10 mouse cellular contexts compared by ENCODE assay signal in the genomic region with DNA sequence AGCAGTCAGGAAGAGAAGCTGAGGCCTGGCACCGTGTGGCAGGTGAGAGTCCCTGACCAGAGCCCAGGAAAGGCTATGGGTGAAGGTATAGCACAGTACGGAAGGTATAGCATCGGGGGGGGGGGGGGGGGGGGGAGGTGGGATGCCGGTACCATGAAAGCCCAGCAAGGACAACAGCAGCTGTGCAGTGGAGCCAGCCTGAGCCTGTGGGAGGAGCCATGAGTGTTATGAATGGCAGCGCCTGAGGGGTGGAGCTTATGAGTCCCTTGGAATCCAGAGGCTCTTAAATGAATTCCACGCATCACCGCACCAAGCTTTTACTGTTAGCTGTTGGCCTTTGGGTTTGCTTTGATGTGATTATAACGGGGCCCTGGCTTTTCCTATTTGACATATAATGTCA.
A peak's percentile ranks its signal among the peaks of the same experiment; 100 is the strongest.
DNase-seq lines count a peak whose midpoint lies in the region; ATAC-seq and TF ChIP-seq lines count a peak whose summit lies in the region.
"Had no signal": no experiment of that assay in that cellular context is flagged by ENCODE, and none has a peak within 500 bp of the region (broad histone marks: within the 10 kb centered on the region; RNA-seq: fewer than 3 reads in every experiment).

No protein-coding gene starts in this region.

- no peaks in the 10 kb centered on the region for H3K9me3 ChIP-seq in hindbrain, embryonic 11.5 days (ENCODE audit: control insufficient read depth, low read length)
- H3K9me3 ChIP-seq in hindbrain, postnatal 0 days (ENCODE audit: low read length): no peaks in the 10 kb centered on the region
- H3K9me3 ChIP-seq in embryonic facial prominence, embryonic 10.5 days: no peaks in the 10 kb centered on the region
- H3K9me3 ChIP-seq in midbrain, embryonic 14.5 days (ENCODE audit: control insufficient read depth, low read length): no peaks in the 10 kb centered on the region
- H3K9me3 ChIP-seq in stomach, postnatal 0 days (ENCODE audit: control insufficient read depth, low read length): no peaks in the 10 kb centered on the region
- H3K9me3 ChIP-seq: embryonic facial prominence, embryonic 13.5 days; megakaryocyte, embryonic 14.5 days had no signal

- no peaks in the 10 kb centered on the region for H3K27me3 ChIP-seq in hindbrain, embryonic 11.5 days (ENCODE audit: control insufficient read depth, insufficient read depth, low read length)
- H3K27me3 ChIP-seq in hindbrain, postnatal 0 days (ENCODE audit: insufficient read depth, low read length): no peaks in the 10 kb centered on the region
- no peaks in the 10 kb centered on the region for H3K27me3 ChIP-seq in embryonic facial prominence, embryonic 10.5 days (replicated peaks; ENCODE audit: low read depth, poor library complexity, severe bottlenecking)
- H3K27me3 ChIP-seq in midbrain, embryonic 14.5 days (ENCODE audit: control insufficient read depth, insufficient read depth, low read length): no peaks in the 10 kb centered on the region
- no peaks in the 10 kb centered on the region for H3K27me3 ChIP-seq in stomach, postnatal 0 days (ENCODE audit: control insufficient read depth, insufficient read depth, low read length)
- H3K27me3 ChIP-seq: embryonic facial prominence, embryonic 13.5 days; megakaryocyte, embryonic 14.5 days had no signal

- TF ChIP-seq EP300 in stomach, postnatal 0 days (optimal IDR thresholded peaks at IDR 0.05): no peak

- H3K27ac ChIP-seq in hindbrain, embryonic 11.5 days (ENCODE audit: low read depth, low read length): no peak overlapping the region
- no peak overlapping the region for H3K27ac ChIP-seq in hindbrain, postnatal 0 days
- H3K27ac ChIP-seq in embryonic facial prominence, embryonic 10.5 days (replicated peaks): 0 out of 2 replicates have a peak overlapping the region, but pooled peaks have one; percentile 40
- H3K27ac ChIP-seq in midbrain, embryonic 14.5 days (replicated peaks; ENCODE audit: low read depth, low read length): no peak overlapping the region
- no peak overlapping the region for H3K27ac ChIP-seq in stomach, postnatal 0 days (replicated peaks)
- H3K27ac ChIP-seq: embryonic facial prominence, embryonic 13.5 days had no signal

- peak; percentile 47; the same call in 1 of the 2 replicates for ATAC-seq in hindbrain, embryonic 11.5 days (ENCODE audit: low FRiP score)
- ATAC-seq in hindbrain, postnatal 0 days: no peak
- peak; percentile 27; the same call in 1 of the 2 replicates for ATAC-seq in midbrain, embryonic 14.5 days (ENCODE audit: low FRiP score, low TSS enrichment)
- no peak for ATAC-seq in megakaryocyte, adult 5-6 weeks (ENCODE audit: poor library complexity, severe bottlenecking)
- no peak for ATAC-seq in stomach, postnatal 0 days (ENCODE audit: low FRiP score, low TSS enrichment)

- DNase-seq in hindbrain, embryonic 11.5 days (ENCODE audit: low spot score): peak; percentile 57
- no peak for DNase-seq in hindbrain, postnatal 0 days (ENCODE audit: low spot score)
- peak; percentile 57 for DNase-seq in embryonic facial prominence, embryonic 10.5 days (ENCODE audit: low spot score)
- peak; percentile 57 for DNase-seq in kidney, adult 9 months
- DNase-seq in midbrain, embryonic 14.5 days: peak; percentile 74
- DNase-seq in thymus, adult 18-20 months: no peak
- DNase-seq in stomach, postnatal 0 days (ENCODE audit: low spot score): no peak

- no peaks in the 10 kb centered on the region for H3K36me3 ChIP-seq in hindbrain, embryonic 11.5 days (ENCODE audit: control insufficient read depth, insufficient read depth, low read length)
- H3K36me3 ChIP-seq in hindbrain, postnatal 0 days (ENCODE audit: insufficient read depth, low read length): no peaks in the 10 kb centered on the region
- H3K36me3 ChIP-seq in embryonic facial prominence, embryonic 10.5 days (replicated peaks): peaks cover 6% of the 10 kb centered on the region
- peaks cover 10% of the 10 kb centered on the region for H3K36me3 ChIP-seq in midbrain, embryonic 14.5 days (ENCODE audit: control insufficient read depth, insufficient read depth, low read length)
- H3K36me3 ChIP-seq in stomach, postnatal 0 days (ENCODE audit: control insufficient read depth, insufficient read depth, low read length): no peaks in the 10 kb centered on the region

- no peak for TF ChIP-seq CTCF in hindbrain, postnatal 0 days (IDR thresholded peaks at IDR 0.05; ENCODE audit: low read depth)
- no peak for TF ChIP-seq CTCF in stomach, postnatal 0 days (IDR thresholded peaks at IDR 0.05; ENCODE audit: low read depth)

- WGBS in hindbrain, embryonic 11.5 days: 51% methylated on average over 6 of the region's 8 CpGs
- WGBS in hindbrain, postnatal 0 days: 56% methylated on average over 7 of the region's 8 CpGs
- 49% methylated on average over 8 of the region's 8 CpGs for WGBS in embryonic facial prominence, embryonic 10.5 days
- WGBS in midbrain, embryonic 14.5 days: 30% methylated on average over 8 of the region's 8 CpGs
- WGBS in stomach, postnatal 0 days: 82% methylated on average over 6 of the region's 8 CpGs

- H3K4me1 ChIP-seq in hindbrain, embryonic 11.5 days (replicated peaks; ENCODE audit: control insufficient read depth, insufficient read depth, low read length): no peaks in the 10 kb centered on the region; the same call in 1 of the 2 replicates
- H3K4me1 ChIP-seq in hindbrain, postnatal 0 days (ENCODE audit: insufficient read depth, low read length): peaks cover 16% of the 10 kb centered on the region; the same call in 1 of the 2 replicates
- H3K4me1 ChIP-seq in embryonic facial prominence, embryonic 10.5 days: peaks cover 38% of the 10 kb centered on the region
- H3K4me1 ChIP-seq in midbrain, embryonic 14.5 days (ENCODE audit: control insufficient read depth, insufficient read depth, low read length): peaks cover 18% of the 10 kb centered on the region
- no peaks in the 10 kb centered on the region for H3K4me1 ChIP-seq in stomach, postnatal 0 days (replicated peaks; ENCODE audit: control insufficient read depth, insufficient read depth)

- H3K9ac ChIP-seq in hindbrain, embryonic 11.5 days (ENCODE audit: low read depth, low read length): no peak overlapping the region
- no peak overlapping the region for H3K9ac ChIP-seq in hindbrain, postnatal 0 days (replicated peaks; ENCODE audit: low read length)
- no peak overlapping the region for H3K9ac ChIP-seq in midbrain, embryonic 14.5 days (replicated peaks; ENCODE audit: low read length)
- no peak overlapping the region for H3K9ac ChIP-seq in stomach, postnatal 0 days (ENCODE audit: low read length)
- H3K9ac ChIP-seq: embryonic facial prominence, embryonic 13.5 days had no signal

- no peak overlapping the region for H3K4me3 ChIP-seq in hindbrain, embryonic 11.5 days (ENCODE audit: low read depth, low read length)
- H3K4me3 ChIP-seq in hindbrain, postnatal 0 days (ENCODE audit: low read length): no peak overlapping the region
- H3K4me3 ChIP-seq in embryonic facial prominence, embryonic 10.5 days: no peak overlapping the region
- no peak overlapping the region for H3K4me3 ChIP-seq in midbrain, embryonic 14.5 days (replicated peaks; ENCODE audit: low read depth, low read length)
- no peak overlapping the region for H3K4me3 ChIP-seq in stomach, postnatal 0 days (ENCODE audit: low read depth, low read length)
- H3K4me3 ChIP-seq: embryonic facial prominence, embryonic 13.5 days; megakaryocyte, embryonic 14.5 days had no signal

- no peak overlapping the region for H3K4me2 ChIP-seq in hindbrain, embryonic 11.5 days (replicated peaks; ENCODE audit: low read depth, low read length)
- H3K4me2 ChIP-seq in hindbrain, postnatal 0 days (ENCODE audit: low read depth, low read length): no peak overlapping the region
- H3K4me2 ChIP-seq in midbrain, embryonic 14.5 days (ENCODE audit: low read length): no peak overlapping the region
- H3K4me2 ChIP-seq in stomach, postnatal 0 days (replicated peaks; ENCODE audit: low read depth): no peak overlapping the region
- H3K4me2 ChIP-seq: embryonic facial prominence, embryonic 13.5 days had no signal

Comparison
In these comparisons a context has a peak if more than half of its experiments do, and no peak if none do; other contexts are left out.
1. ATAC-seq: peak in hindbrain, embryonic 11.5 days (single experiment) and midbrain, embryonic 14.5 days (single experiment); none in hindbrain, postnatal 0 days (single experiment), megakaryocyte, adult 5-6 weeks (single experiment) and stomach, postnatal 0 days (single experiment).
2. DNase-seq: peak in hindbrain, embryonic 11.5 days (single experiment), embryonic facial prominence, embryonic 10.5 days (single experiment), kidney, adult 9 months (single experiment) and midbrain, embryonic 14.5 days (single experiment); none in hindbrain, postnatal 0 days (single experiment), thymus, adult 18-20 months (0 of 2) and stomach, postnatal 0 days (single experiment).